Mouse (Mus musculus): ENCODE data around the gene Mast2.
A peak's percentile ranks its signal among the peaks of the same experiment; 100 is the strongest.

DNA sequence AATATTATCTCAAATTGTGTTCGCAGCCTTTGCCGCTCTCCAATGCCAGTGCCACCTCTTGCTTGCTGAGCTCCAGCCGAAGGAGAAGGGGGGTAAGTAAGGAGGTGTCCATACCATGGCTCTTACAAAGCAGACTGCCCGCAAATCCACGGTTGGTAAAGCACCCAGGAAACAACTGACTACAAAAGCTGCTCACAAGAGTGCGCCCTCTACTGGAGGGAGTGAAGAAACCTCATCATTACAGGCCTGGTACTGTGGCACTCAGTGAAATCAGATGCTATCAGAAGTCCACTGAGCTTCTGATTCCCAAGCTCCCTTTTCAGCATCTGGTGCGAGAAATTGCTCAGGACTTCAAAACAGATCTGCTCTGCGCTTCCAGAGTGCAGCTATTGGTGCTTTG lies 15.3 kb downstream of the Mast2 start:
- TF ChIP-seq CTCF (IDR thresholded peaks at IDR 0.05; ENCODE audit: control insufficient read depth, insufficient read depth, low read length) (peak; percentile 63), POLR2A (IDR thresholded peaks at IDR 0.05; ENCODE audit: borderline replicate concordance, control insufficient read depth, low read depth, low read length) (no peak)

Data from bone marrow, adult 2 months (tissue).